Comparison of ENCODE assay signal across 13 mouse cellular contexts in the genomic region with DNA sequence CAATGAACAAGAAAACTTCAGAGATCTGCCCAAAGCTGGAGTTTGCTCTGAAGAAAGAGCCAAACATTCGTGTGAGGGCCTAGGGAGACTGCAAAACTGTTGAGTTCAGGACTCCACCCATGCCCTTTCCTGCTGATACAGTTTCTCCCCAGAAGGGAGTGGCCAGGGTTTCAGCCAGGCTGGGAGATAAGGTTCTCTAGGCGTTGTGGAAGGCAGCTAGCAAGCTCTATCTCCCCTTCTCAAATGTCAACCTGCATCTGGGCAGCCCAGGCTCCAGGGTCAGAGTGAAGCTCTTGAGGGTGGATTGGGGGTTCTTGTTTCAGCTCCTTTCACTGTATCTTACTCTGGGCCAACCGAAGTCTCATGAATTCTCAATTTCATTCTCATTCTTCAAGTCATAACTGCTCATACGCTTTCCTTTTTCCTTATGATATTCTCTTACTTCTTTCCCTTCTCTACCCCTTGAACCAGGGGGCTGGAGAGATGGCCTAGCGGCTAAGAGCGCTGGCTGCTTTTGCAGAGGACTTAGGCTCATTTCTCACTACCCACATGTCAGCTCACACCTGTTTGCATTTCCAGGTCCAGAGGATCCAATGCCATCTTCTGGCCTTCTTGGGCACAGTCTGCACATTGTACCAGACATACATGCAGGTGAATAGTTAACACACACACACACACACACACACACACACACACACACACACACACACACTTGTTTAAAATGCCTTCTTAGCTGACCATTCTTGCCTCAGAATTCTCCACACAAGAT. TPM values are rescaled to one million over a fixed set of nuclear protein-coding genes. Genes with fewer than 3 reads are reported as not detected.
A peak's percentile ranks its signal among the peaks of the same experiment; 100 is the strongest.
DNase-seq lines count a peak whose midpoint lies in the region; ATAC-seq and TF ChIP-seq lines count a peak whose summit lies in the region.
"Had no signal": no experiment of that assay in that cellular context is flagged by ENCODE, and none has a peak within 500 bp of the region (broad histone marks: within the 10 kb centered on the region; RNA-seq: fewer than 3 reads in every experiment).

No protein-coding gene starts in this region.

- no peak overlapping the region for H3K4me3 ChIP-seq in forebrain, embryonic 10.5 days
- no peak overlapping the region for H3K4me3 ChIP-seq in forebrain, embryonic 13.5 days
- H3K4me3 ChIP-seq in heart, embryonic 14.5 days (ENCODE audit: control insufficient read depth in 1 of 2, insufficient read depth in 1 of 2, low read depth in 1 of 2, low read length in 2 of 2), result no peak overlapping the region
- H3K4me3 ChIP-seq in lung, embryonic 14.5 days (ENCODE audit: low read depth, low read length), result no peak overlapping the region
- H3K4me3 ChIP-seq: embryonic facial prominence, embryonic 10.5 days; limb, embryonic 10.5 days had no signal

- no peak for ATAC-seq in forebrain, embryonic 13.5 days
- peak; percentile 18; the same call in 1 of the 2 replicates for ATAC-seq in heart, embryonic 14.5 days (ENCODE audit: insufficient number of reproducible peaks, insufficient read depth, low FRiP score, low read depth)
- ATAC-seq in lung, embryonic 14.5 days (ENCODE audit: insufficient read depth), result no peak

- 0 out of 2 replicates have a peak, but pooled peaks cover 5% of the 10 kb centered on the region for H3K4me1 ChIP-seq in forebrain, embryonic 10.5 days
- peaks cover 11% of the 10 kb centered on the region for H3K4me1 ChIP-seq in forebrain, embryonic 13.5 days
- peaks cover 14 to 22% of the 10 kb centered on the region in 2 experiments for H3K4me1 ChIP-seq in heart, embryonic 14.5 days (ENCODE audit: control insufficient read depth in 2 of 2, insufficient read depth in 2 of 2, low read length in 2 of 2)
- H3K4me1 ChIP-seq in lung, embryonic 14.5 days (ENCODE audit: insufficient read depth), result peaks cover 6% of the 10 kb centered on the region

- TF ChIP-seq CTCF in lung, embryonic 14.5 days (IDR thresholded peaks at IDR 0.05; ENCODE audit: low read depth), result no peak

- H3K36me3 ChIP-seq in forebrain, embryonic 10.5 days (replicated peaks), result no peaks in the 10 kb centered on the region
- H3K36me3 ChIP-seq in forebrain, embryonic 13.5 days (ENCODE audit: poor library complexity, severe bottlenecking), result no peaks in the 10 kb centered on the region
- H3K36me3 ChIP-seq in heart, embryonic 14.5 days (ENCODE audit: control insufficient read depth, insufficient read depth, low read length), result no peaks in the 10 kb centered on the region
- H3K36me3 ChIP-seq in lung, embryonic 14.5 days (ENCODE audit: insufficient read depth), result no peaks in the 10 kb centered on the region
- H3K36me3 ChIP-seq: embryonic facial prominence, embryonic 10.5 days; limb, embryonic 10.5 days had no signal

- H3K27ac ChIP-seq in forebrain, embryonic 10.5 days, result peak overlapping the region; percentile 35; the same call in 1 of the 2 replicates
- H3K27ac ChIP-seq in forebrain, embryonic 13.5 days, result no peak overlapping the region
- peak overlapping the region; percentile 8 to 62; a peak in 3 of 4 replicates for H3K27ac ChIP-seq in heart, embryonic 14.5 days (replicated peaks in 1 of 2; ENCODE audit: control insufficient read depth in 1 of 2, insufficient read depth in 1 of 2, low read depth in 2 of 2, low read length in 2 of 2)
- H3K27ac ChIP-seq in lung, embryonic 14.5 days (ENCODE audit: low read depth), result peak overlapping the region; percentile 37; the same call in 1 of the 2 replicates
- H3K27ac ChIP-seq: embryonic facial prominence, embryonic 10.5 days had no signal

- no peak overlapping the region for H3K9ac ChIP-seq in forebrain, embryonic 13.5 days
- no peak overlapping the region for H3K9ac ChIP-seq in heart, embryonic 14.5 days (ENCODE audit: low read length)
- H3K9ac ChIP-seq in lung, embryonic 14.5 days, result no peak overlapping the region

- no peaks in the 10 kb centered on the region for H3K27me3 ChIP-seq in forebrain, embryonic 10.5 days (ENCODE audit: poor library complexity, severe bottlenecking)
- H3K27me3 ChIP-seq in forebrain, embryonic 13.5 days, result no peaks in the 10 kb centered on the region
- no peaks in the 10 kb centered on the region for H3K27me3 ChIP-seq in heart, embryonic 14.5 days (ENCODE audit: control insufficient read depth, insufficient read depth, low read length)
- no peaks in the 10 kb centered on the region for H3K27me3 ChIP-seq in lung, embryonic 14.5 days (ENCODE audit: insufficient read depth, low read length)

- WGBS in forebrain, embryonic 10.5 days, result 78% methylated on average over 6 of the region's 6 CpGs
- 84% methylated on average over 6 of the region's 6 CpGs for WGBS in forebrain, embryonic 13.5 days
- WGBS in heart, embryonic 14.5 days, result 42% methylated on average over 6 of the region's 6 CpGs
- WGBS in lung, embryonic 14.5 days, result 50% methylated on average over 6 of the region's 6 CpGs

- no peak for DNase-seq in forebrain, embryonic 10.5 days (ENCODE audit: extremely low spot score, low spot score)
- DNase-seq in 3T3-L1 (ENCODE audit: low read depth, low spot score), result peak; percentile 22
- DNase-seq in lung, embryonic 14.5 days, result no peak
- no peak for DNase-seq in cerebellum, postnatal 14 days
- no peak for DNase-seq in adrenal gland, adult 18-20 months (ENCODE audit: low spot score in 2 of 2)
- no peak for DNase-seq in thymus, postnatal 0 days (ENCODE audit: low spot score)
- DNase-seq: B cell, adult 2 months; thymus, postnatal 25 days had no signal

- no peaks in the 10 kb centered on the region for H3K9me3 ChIP-seq in forebrain, embryonic 10.5 days
- H3K9me3 ChIP-seq in forebrain, embryonic 13.5 days (replicated peaks), result no peaks in the 10 kb centered on the region
- no peaks in the 10 kb centered on the region for H3K9me3 ChIP-seq in heart, embryonic 14.5 days (ENCODE audit: control insufficient read depth, low read length)
- no peaks in the 10 kb centered on the region for H3K9me3 ChIP-seq in lung, embryonic 14.5 days (ENCODE audit: low read depth, low read length)
- H3K9me3 ChIP-seq: embryonic facial prominence, embryonic 10.5 days; limb, embryonic 10.5 days had no signal

- no peak overlapping the region for H3K4me2 ChIP-seq in forebrain, embryonic 13.5 days
- no peak overlapping the region for H3K4me2 ChIP-seq in heart, embryonic 14.5 days (ENCODE audit: low read length)
- H3K4me2 ChIP-seq in lung, embryonic 14.5 days, result no peak overlapping the region

RNA-seq across cellular contexts. Expression of a gene that starts 25.0 kb away (rescaled TPM):
- not detected in 2 replicates for polyA plus RNA-seq in forebrain, embryonic 10.5 days (2016; fragmentation: Nextera tagmentation; extraction: Ambion mirVana)
- 0.10 TPM in 1 of 2 replicates, not detected in the other for polyA plus RNA-seq in forebrain, embryonic 13.5 days (2015; fragmentation: Nextera tagmentation; extraction: Ambion mirVana)
- 0.19 and 0.38 TPM in 2 replicates for polyA plus RNA-seq in heart, embryonic 14.5 days (2014; fragmentation: Nextera tagmentation; extraction: Ambion mirVana)
- 0.11 and 0.22 TPM in 2 replicates for polyA plus RNA-seq in lung, embryonic 14.5 days (2014; fragmentation: Nextera tagmentation; extraction: Ambion mirVana)
- not detected for total RNA-seq in adrenal gland, adult 18-20 months (2021)
- 0.25 and 0.44 TPM in 2 replicates for polyA plus RNA-seq in thymus, postnatal 0 days (2015; fragmentation: Nextera tagmentation; extraction: Ambion mirVana)
- polyA plus RNA-seq: embryonic facial prominence, embryonic 10.5 days; limb, embryonic 10.5 days; neural tube, embryonic 11.5 days had no signal
